Mouse (Mus musculus) urinary bladder, adult 18-20 months (tissue): ENCODE results near the gene Bpi.

Experiments
- DNase-seq, 2 experiments: peaks; one replicate each; pipeline ENCODE4 v3.0.0; 2022; ENCODE audit warnings: low spot score in 2 of 2, mixed read lengths in 2 of 2

Gene Bpi

DNA sequence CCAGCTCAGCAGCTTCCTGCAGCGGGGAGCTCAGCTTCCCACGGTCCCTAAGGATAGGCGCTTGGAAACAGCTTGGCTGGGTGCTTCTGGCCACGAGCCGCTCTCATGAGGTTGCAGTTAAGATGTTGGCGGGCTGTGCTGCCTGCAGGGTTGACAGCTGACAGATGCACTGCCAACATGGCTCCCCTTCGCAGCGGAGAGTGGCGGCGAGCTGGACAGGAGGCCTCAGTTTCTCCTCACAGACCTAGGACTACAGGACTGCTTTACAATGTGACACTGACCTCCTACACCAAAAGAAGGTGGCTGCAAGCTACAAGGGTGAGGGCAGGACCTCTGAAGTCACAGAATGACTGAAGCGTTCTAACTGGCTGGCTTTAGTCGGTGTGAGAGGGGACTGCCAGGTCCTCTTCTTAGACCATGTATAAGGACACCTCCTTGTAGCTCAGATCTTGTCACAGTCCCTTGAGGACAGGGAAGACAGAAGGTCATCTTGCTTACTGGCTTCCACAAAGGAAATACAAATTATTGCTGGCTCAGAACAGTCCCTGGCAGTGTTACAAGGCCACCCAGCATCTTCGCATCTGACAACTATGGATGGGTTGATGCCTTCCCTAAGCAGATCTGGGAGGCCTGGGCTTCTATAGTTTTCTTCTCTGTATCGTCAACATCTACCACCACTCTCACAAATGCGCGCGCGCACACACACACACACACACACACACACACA, 15.6 kb upstream of the Bpi start:
- no peak for DNase-seq

DNA sequence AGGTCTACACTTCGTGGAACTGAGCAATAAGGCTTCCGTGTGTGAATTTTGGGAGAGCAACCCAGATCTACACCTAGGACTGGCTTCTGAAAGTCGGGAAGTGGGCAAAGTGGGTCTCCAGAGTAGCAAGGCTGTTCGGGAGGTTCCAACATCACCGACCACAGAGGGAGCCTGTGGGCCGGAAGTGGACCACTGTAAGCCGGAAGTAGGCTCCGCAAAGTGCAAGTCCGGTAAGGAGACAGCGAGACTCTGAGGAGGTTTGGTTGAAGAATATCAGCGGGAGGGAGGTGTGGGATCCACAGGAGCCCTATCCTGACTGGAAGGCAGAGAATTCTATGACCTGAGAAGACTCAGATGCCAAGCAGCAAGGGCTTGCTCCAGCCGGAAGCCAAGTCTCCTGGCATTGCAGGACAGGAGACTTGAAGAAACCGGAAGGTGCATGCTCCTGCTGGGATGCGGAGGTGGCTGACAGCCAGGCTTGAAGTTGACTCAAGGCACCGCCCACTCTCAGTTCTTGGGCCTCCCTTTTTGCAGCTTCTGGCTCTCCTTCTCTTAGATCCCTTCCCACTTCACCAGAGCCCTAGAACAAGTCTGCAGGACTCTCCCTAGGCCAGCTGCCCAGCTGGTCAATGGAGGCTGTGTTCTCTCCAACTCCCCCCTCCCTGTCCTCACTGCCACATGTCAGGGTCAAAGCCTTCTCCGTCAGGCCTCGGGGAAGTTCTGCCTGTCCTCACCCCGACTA, 14.6 kb upstream of the Bpi start:
- no peak for DNase-seq

DNA sequence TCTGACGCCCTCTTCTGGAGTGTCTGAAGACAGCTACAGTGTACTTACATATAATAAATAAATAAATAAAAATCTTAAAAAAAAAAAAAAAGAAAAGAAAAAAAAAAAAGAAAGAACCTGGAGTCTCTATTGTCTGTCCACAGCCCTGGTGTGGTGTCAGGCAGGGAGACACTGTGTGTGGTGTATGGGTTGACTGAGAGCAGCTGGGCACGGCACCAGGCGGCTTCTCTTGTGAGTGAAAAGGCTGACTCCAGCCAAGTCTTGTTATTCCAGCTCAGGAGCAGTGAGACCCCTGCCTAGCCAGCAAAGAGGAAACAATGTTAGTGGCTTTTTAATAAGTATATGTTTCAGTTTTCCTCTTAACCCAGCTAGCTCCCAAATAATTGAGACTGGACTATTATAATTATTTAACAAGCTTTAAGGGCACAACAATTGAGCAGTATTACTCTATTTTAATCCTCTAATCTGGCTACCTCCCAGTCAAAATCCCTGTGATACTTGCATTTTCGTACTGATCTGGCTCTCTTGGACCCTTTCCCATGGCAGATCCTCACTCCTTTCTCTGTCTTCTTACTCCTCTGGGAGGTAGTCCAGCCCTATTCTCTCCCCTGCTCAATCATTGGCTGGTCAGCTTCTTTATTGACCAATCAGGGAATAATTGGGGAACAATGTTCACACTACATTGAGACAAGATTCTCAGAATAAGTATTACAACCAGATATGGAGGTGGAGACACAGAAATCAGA, 12.6 kb upstream of the Bpi start:
- DNase-seq = no peak

DNA sequence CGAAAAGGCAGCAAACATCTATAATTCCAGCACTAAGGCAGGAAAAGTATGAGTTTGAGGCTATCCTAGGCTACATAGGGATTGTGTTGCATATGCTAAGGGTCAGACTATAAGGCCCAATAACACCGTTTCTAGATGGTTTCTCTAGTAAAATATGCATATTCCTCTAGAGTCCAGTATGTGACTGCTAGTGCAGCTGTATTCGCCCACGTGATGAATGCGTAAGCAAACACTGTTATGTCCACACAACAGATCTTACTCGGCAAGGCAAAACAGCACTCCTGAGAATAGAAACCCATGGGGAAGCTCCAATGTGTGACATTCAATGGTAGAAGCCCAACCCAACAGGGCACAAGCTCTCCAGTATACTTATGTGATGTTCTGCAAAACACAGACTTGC, 10.0 kb upstream of the Bpi start:
- no peak for DNase-seq

DNA sequence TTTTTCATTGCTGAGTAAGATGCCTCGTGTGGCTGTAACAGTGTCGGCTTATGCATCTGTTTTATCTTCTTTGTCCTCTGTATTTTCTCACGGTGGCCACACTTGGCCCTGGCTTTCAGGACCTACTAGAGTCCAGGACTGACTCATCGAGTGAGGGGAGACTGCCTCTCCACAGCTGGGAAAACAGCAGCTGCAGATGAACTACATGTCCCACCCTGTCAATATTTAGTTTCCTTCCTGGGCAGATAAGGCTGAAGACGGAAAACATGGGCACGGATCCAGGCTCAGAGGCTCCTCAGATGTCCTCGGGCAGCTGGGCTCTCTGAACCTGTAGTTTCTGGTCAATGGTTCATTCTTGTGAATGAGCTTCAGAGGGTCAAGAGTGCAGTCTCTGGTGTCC, 9.6 kb upstream of the Bpi start:
- no peak for DNase-seq

DNA sequence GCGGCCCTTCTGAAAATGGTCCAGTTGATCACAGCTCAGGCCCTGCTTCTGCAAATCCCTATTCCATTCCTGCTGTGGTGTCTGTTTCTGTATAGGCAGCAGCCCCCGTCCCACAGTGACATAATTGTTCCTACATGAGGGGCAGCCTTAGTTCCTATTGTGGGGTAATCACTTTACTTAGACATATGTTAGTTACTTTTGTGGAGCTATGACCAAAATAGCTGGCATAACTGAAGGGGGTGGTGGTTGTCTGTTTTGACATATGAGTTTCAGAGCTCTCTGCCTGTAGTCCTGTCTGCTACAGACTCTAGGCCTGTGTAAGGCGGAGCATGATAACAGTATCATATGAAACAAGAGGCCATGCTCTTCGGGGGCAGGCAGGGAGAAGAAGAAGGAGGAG, 7.3 kb upstream of the Bpi start:
- no peak for DNase-seq

DNA sequence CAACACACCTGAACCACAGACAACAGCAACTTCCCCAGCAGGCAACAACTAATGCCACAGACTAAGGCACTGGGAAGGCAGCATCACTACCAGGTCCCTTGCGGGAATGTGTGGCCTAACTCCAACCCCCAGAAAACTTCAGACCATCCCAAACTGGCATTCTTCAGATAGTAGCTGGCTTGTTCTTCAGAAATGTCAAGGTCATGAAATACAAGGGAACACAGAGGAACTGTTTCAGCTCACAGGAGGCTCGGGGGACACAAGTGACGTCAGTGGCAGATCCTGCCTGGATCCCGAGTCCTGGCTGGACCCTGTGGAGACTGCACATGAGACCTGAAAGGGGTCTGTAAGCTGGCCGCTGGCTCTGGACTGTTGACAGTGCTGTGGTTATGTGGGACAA, 4.1 kb upstream of the Bpi start:
- no peak for DNase-seq

DNA sequence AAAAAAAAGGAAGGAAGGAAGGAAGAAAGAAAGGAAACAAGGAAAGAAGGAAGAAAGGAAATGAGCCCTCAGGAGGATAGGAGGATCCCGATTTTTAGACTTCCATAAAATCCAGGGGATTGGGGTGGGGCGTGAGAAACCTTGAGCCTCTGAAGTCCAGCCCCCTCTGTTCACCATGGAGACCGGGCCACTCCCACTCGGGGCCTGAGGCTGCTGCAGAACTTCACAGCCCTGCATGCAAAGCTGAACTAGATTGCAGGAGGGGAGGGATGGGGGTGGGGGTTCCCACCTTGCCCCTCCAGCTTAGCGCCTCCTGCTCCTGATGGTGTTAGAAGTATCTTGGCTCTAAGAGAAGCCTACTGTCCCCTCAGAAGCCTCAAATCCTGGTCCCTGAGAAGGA, 1.0 kb upstream of the Bpi start:
- DNase-seq = no peak

DNA sequence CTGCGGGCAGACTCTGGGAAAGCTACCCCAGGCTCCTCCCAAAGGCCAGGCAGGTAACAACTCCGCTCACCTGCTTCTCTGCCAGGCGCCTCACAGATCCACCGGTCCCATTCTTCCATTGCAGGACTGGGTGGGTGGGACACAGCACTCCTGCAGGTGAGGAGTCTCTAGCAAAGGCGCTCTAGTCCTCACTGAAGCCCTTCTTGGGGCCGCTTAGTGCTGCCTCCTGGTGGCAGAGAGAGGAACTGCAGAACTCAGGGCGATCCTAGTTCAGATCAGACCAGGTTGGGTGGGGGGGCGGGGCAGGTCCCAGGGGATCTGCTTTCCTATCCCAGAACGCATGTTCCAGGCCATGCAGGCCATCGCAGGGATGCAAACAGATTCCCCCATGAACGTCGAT, 887 bp downstream of the Bpi start:
- DNase-seq = peak; percentile 18 to 41

DNA sequence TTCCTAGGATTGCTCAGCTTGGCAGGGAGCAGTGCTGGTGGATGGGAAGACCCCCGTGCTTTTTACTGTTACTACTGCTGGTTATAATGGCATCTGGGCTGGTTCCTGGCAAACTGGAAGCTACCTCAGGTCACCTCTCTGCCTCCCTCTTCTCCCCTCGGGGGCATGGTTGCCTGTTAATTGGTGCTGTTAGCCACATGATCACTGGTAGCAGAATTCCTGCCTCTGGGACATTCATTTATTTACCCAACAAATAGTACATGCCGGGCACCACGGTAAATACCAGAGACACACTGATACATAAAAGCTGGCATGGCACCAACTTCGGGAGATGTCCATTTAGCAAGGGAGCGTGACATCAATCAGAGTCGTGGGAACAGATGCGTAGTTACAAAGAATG, 1.6 kb downstream of the Bpi start:
- no peak for DNase-seq

DNA sequence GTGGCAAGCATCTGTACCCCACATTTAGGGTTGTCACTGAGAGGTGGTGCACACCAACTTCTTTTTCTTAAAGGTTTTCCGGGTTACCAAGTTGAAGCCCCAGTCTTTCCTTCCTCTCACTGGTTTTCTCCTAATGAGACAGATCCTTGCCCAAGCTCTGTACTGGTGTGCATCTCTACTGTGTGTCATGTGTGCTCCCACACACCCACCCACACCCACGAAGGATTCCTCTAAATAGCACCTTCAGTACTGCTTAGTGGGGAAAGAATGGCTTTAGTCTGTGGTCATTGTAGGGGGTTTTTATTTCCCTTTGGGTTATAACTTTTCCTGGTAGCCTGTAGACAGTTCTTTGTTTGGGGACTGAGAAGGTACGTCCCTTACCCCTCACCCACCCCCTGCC, 7.0 kb downstream of the Bpi start:
- DNase-seq = no peak

DNA sequence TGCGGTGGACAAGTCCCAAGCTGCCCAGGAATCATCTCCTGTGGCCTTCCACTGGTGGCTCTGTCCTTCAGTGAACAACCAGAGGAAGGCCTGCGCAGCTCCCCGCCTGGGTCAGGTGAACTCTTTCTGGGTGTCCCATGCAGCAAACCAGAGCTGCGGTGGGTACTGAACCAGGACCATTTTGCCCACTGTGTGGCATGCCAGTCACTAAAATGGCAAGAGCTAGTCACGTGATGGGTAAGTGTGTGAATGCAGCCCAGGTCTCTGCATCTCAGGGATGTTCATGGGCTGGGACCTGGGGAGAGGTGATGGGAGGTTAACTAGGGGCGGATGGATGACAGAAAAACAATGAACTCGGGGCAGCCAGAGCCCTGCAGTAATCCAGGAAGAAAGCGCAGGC, 12.1 kb downstream of the Bpi start:
- no peak for DNase-seq

DNA sequence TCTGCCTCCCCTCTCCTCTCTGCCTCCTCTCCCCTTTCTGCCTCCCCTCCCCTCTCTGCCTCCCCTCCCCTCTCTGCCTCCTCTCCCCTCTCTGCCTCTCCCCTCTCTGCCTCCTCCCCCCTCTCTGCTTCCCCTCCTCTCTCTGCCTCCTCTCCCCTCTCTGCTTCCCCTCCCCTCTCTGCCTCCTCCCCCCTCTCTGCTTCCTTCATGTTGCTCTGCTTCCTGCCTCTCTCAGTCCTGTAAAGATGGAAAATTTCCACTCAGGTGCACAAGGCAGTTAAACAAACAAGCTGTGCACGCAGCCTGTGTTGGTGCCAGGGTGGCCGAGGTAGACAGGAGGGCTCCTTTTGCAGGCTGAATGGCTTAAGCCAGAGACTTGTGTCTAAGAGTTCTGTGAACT, 15.8 kb downstream of the Bpi start:
- DNase-seq = no peak

DNA sequence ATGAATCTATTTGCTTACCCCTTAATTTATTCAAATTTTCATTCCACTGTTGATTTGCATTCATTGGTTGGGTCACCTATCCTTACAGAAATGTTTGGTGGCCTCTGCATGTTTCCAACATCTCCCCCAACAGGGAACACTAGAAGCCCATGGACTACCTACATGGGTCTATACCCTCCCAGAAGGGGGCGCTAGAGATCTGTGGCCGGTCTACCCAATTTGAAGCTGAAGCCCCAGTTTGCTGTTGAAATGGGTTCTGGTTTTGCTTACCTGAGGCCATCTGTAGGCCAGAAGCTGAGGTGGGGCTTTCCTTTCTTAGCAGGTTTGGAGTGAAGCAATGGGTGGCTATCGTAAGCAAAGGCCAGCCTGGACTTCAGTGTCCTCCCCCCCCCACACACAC, 17.5 kb downstream of the Bpi start:
- DNase-seq = no peak

DNA sequence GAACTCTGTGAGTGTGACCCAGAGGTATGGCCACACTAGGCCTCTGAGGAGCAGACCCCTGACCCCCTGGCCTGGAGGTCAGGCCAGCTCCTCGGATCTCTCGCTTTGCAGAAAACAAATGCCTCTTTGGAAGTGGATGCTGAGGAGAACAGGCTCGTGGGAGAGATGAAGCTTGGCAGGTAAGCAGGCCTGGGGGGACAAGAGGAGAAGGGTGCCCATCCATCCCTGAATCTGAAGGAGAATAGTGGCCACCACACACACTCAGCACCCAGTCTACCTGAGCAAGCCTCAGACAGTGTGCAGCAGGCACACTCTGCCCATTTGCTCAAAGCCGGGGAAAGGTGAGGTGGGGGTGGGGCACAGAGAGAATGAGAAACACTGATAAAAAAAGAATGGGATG, 17.9 kb downstream of the Bpi start:
- no peak for DNase-seq

DNA sequence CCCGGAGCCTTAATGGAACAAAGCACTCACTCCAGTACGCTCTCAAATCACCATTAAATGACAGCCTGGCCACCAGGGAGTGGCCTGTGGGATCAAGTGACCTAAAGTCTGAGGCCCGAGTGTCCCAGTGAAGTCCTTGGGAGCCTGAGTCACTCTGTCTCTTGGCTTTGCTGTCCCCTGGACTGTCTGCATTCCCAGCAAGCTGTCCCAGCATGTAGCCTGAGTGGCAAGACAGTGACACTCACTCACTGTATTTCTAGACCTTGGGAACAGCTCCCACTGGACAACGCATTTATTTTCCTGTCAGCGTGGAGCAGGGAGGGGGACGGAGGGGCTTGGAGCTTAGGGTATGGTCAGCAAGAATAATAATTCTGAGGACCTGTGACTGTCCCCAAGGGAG, 18.6 kb downstream of the Bpi start:
- no peak for DNase-seq

DNA sequence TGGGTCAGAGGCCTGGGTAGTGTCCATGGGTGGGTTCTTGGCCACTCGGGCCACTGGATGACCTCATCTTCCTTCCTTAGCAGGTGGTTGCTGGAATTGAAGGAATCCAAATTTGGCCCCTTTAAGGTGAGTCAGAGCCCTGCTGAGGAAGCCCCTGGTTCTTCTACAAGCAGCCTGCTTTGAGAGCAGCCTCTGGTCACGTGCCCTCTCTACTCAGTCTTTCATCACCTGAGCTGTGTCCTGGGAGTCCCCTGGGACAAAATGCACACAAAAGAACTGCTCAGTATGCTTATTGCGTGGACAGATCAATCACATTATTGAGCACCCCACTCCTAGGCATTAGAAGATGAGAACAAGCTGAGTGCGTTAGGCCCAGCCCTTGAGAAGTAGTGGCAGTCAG, 19.0 kb downstream of the Bpi start:
- DNase-seq = no peak

DNA sequence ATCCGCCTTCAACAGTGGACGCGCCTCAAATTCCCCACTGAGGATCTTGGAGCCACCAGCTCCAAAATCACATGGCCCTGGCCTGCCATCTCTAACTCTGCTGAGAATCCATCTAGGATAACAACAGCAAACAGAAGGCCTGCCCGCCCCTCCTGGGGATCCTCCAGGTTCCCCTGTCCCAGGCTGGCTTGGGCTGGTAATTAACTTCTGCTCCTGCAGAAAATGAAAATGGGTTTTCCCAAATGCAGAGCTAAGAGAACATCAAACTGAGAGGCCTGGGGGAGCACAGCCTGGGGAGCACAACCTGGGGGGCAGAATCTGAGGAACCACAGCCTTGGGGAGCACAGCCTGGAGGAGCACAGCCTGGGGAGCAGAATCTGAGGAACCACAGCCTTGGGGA, 21.8 kb downstream of the Bpi start:
- DNase-seq = no peak

DNA sequence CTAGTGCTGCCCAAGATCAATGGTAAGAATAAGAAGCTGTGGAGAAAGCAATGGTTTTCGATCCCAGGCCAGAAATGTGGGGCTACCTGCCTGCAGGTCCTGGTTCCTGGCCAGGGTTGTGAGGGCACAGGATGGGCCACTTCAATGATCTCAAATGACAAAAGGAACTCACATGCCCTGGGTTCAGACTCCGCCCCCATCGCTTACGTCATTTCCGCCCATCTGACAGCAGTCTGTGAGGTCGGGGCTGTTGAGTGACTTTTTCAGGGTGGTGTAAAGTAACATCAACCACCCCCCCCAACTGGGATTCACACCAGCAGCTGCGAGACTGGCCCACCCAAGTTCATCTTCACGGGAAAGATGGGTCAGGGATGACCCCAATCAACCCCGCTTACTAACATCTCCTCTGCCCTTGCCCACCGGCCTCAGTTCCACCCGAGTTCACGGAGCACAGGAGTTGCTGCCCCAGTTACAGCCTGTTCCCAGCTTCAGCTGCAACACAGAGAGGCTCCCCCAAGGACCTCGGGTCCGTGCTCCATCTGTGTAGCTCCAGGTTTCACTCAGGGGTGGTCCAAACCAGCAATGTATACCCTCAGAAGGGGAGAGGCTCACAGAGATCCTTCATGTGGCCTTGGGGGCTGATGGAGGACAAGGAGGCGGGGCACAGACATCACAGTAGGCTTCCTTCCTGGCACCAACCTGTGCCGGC, 23.8 kb downstream of the Bpi start:
- no peak for DNase-seq

DNA sequence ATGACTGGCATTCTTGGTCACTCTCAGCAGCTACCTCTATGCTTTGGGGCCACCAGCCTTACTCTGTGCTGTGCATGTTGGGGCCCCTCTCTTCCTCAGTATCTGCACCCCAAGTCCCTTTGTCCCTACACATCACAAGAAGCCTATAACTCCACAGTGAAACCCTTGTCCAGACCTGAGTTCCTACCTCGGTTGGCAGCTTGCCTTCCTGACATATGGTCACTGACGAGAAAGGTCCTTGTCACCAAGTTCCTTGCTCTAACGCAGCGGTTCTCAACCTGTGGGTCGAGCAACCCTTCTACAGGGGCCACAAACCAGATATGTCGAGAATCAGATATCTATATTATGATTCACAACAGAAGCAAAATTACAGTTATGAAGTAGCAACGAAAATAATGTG, 25.2 kb downstream of the Bpi start:
- DNase-seq = no peak

DNA sequence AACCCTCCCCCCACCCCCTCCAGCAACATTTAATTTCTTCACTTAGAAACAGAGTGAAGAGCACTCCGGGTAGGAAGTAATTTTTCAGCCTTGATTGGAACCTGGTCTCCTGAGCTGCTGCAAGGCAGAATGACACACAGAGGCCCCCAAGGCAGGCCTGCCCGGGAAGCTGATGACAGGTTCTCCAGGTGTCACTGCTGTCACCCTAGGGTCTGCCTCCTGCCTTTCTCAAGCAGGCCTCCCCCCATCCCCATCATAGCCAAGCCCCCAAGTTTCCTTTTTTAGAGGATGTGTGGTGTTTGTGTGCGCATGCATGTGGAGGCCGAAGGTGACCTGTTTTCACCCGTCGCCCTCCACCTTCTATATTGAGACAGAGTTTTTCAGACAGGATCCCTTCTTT, 25.9 kb downstream of the Bpi start:
- DNase-seq = no peak

DNA sequence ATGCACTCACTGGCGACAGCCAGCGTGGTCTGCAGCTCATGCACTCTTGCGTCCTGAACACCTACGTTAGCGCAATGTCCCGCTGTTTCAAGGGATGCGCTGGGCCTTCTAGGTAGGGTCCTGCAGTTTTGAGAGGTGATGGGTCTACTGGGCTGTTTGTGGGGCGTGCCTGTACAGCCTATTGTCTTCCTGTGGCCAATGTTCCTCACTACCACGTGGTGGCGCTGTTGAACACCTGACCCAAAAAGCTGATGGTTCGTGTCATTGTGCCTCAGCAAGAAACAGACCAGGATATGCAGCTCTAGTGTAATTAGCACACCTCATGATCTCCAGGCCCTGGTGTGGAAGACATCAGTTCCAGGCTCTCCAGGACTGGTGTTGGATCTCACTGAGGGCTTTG, 26.7 kb downstream of the Bpi start:
- peak; percentile 25 to 39 for DNase-seq
